Mouse (Mus musculus) cerebellum, adult 9-10 months (tissue): ENCODE measurements around the gene Gm29797.

Experiments used
- DNase-seq: peaks from one replicate; pipeline ENCODE4 v3.0.0; 2022

Gene Gm29797

DNA sequence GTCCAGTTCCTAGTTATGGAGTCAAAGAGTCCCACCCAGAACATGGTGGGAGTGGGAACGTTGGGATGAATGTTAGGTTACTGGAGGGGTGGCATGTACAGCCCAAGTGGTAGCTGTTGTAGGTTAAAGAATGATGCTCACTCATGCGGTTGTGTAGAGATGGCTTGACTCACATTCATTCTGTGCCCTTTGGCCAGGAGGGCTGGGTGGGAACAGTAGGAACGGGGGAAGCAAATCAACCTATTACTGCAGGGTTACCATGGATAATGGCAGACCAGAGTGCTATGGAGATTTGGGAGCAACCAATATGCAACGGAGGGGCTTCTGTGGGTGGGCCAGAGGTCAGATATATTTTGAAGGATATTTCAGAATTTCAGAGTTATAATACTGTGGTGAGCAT lies 18.1 kb downstream of the Gm29797 start:
- no peak for DNase-seq

DNA sequence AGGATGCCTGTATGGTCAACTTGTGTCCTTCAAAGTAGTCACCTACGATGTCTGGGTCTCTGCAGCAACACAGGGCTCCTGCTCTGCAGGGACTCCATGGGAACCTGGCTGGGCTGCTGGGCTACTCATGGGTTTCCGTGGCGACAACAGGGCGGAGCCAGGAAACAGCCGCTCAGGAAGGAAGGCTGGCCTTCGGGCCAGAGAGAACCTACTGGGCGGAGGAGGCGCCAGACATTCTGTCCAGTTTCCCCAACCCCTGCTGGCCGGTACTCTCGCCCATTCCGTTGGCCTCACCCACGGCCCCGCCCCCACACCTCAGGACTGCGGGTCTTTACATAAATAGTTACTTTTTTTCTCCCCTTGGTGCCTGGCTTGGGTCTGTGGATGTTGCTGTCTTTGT lies 18.6 kb downstream of the Gm29797 start:
- no peak for DNase-seq

DNA sequence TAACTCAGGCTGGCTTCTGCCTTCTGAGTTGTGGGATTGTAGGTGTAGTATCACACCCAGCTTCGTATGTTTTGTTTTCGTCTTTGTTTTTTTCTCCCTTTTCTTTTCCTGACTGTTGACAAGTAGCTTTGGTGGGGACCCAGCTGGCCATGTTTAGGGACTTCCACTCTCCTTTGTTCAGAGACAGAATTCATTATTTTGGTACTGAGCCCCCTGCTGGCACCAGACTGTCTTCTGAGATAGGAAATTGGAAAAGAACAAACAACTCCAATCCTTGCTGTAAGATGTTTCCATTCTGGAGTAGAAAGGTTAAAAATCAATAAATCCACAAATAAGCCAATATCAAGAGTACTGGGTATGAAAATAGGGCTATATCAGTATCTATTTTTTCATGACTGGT lies 19.6 kb downstream of the Gm29797 start:
- DNase-seq, result no peak

DNA sequence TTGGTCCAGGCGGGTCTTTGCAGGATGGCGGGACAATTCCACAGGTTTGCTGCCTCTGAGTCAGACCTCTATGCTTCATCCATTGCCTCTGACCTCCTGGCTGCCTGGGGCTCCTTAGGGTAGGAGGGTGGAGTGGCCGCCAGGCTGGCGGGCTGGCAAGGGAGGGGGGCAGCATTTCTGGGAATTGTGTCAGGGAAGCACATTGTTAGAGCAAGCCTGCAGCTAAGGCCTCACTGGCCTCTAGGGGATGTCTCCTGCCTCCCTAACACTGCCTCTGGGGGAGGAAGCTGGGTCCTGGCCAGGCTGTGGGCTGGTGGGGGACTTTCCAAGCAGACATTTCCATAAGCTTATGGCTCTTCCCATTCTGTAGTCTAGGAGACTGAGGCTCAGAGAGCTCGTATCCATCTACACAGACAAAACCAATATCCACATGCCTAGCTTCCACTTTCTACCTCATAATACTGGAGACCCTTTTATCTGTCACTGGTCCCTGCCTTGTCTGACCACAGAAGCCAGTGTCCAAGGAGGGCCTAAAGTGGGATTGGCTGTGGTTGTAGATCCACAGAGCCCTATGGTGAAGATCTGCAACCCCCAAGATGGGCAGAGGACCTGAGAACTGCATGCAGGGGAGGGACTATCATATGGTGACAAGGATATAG lies 20.4 kb downstream of the Gm29797 start:
- DNase-seq, result no peak

DNA sequence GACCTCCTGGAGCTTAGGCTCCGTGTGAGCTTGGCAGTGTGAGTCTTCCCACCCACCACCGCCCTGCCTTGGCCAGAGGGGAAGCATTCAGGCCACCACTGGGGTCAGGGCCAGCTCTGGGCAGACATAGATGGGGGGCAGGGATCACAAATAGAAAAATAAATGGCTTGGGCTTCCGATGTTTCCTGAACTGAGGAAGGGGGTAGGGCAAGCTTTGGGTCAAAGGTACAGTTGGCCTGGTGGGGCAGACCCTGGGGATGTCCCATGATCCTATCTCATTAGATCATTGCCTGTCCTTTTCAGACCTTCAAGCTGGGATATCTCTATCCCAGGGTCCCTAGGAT lies 20.9 kb downstream of the Gm29797 start:
- no peak for DNase-seq

DNA sequence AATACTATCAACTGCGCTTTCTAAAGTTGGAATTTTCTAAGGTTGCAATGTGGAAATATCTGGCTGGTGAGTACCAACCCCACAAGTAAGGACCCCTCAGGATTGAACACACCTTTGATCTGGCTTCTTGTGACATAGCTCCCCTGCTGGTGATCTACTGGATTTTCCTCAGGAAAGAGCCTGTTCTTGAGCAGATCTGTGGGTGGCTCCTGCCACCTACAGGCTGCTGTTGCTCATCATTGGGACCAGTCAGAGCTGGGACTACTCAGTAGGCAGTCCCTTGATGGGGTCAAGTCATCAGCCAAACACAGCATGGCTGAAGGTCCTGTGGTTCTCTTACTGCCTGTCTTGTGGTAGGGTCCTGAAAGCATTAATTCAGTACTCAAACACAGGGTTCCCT lies 21.9 kb downstream of the Gm29797 start:
- peak; percentile 82 for DNase-seq

DNA sequence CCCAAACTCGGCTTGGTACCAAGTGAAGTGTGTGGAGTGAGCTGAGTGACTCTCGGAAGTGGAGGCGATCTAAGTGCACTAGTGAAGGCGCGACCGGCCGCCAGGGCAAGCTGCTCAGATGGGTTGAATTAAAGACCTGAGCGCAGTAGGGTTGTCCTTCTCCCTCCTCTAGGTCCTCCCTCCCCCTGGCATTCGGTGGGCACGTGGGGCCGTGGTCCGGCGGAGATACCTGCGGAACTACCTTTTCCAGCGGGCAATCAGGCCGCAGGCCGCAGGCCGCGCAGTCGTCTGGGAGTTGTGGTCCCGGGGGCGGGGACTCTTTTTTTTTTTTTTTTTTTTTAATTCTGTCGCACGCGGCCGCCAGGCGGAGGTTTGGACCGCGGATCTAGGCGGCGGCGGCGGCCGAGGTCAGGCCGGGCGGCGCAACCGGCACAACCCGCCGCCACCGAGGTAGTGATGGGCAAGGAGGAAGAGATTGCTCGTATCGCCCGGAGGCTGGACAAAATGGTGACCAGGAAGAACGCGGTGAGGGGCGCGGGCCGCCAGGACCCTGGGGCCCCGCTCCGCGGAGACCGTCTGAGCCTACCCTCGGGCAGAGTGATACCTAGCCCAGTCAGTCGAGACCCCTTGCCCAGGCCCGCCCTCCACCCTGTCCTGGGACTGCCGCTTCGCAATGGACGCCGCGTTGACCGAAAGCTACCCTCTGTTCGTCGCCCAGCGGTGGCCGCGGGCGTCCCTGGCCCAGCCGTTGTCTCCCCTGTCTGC lies 23.3 kb downstream of the Gm29797 start, which contains the start of gene Tcea2:
Gene Tcea2, plus strand, starts transcription at position 360 of the 765 bp plus-strand sequence.
- peak; percentile 83 for DNase-seq

DNA sequence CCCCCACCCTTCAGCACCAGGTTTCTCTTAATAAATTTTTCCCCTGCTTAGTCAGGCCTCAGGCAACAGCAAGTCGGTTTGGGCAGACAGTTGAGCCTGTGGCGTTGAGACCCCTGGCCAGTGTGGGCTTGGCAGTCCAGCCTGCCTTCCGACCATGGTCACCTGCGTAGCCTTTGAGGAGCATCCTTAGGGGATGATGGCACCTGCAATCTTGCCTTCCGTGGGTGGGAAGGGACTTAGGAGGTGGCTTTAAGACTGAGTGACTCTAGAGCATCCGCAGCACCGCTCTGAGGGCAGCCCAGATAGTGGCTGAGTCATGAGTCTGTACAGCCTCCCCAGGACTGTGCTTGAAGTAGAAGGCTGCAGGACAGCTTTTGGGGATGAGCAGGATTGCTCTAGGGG lies 23.9 kb downstream of the Gm29797 start:
- DNase-seq, result peak; percentile 53

DNA sequence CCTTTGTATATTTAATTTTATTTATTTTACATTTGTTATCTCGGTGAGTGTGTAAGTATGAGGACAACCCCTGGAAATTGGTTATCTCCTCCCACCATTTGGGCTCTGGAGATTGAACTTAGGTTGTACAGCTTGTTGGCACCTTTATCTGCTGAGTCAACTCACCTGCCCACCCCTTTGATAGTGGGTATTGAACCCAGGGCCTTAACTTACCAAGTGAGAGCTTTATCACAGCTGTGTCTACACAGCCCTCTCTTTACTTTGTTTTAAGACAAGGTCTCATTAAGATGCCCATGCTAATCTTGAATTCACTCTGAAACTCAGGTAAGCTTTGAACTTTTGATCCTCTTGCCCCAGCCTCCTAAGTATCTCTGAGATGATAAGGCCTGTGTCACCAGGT lies 25.1 kb downstream of the Gm29797 start:
- no peak for DNase-seq

DNA sequence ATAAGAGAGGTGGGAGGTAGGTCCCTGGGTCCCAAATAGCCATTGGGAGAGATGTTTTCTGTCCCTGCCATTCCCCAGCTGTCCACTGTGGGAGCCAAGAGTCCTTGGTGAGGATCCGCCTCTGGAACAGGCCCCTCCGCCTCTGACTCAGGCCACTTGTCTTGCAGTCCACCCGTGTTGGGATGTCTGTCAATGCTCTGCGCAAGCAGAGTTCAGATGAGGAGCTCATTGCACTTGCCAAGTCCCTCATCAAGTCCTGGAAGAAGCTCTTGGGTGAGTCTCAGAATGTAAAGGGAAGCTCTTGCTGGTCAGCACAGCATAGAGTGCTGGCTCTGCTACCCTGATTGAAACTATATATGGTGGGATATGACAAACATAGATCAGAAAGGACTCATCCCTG lies 26.5 kb downstream of the Gm29797 start:
- no peak for DNase-seq

DNA sequence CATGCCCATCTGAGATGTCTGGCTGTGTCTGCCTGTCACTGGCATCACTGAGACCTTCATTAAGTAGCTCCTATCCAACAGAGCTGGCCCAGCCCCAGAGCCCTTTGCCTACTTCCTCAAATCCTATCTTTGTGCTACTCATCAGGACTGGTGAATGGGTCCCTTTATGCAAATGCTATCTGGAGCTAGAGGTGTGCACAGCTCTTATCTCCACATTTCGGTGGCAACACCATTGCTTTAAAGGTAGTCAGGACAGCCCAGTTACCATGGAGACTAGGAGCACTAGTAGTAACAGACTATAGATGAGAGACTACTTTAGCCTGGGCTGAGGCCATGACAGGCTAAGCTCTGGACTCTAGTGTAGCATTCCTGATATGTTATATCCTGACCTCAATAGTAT lies 27.9 kb downstream of the Gm29797 start:
- DNase-seq, result no peak

DNA sequence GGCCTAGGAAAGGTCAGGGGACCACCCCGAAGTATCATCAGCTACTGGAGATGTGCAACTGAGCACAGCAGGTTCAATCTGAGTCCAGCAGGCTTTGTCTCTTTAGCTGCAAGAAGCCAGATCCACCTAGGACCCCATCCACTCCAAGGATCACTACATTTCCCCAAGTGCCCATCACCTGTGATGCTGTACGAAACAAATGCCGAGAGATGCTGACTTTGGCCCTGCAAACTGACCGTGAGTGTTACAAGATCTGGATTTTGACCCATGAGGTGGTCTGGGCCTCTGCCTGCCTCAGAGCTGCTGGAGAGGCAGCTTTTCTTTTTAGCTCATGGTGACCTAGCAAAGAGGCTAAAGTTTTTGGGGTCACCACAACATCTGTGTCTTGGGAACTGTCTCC lies 28.9 kb downstream of the Gm29797 start:
- no peak for DNase-seq

DNA sequence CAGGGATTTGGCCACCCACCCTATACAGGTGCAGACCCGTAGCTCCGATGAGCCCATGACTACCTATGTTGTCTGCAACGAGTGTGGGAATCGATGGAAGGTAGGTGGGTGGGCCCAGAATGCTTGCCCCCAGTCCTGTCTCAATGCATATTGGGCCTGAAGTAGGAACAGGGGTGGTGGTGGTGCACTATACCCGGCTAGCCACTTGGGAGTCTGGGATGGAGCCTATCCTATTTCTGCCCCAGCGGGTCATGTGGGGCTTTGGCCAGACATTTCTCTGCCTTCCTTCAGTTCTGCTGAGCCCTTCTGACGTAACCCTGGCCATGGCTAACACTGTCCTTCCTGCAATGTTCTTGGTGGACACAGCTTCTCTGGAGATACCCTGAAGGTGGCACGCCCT lies 30.8 kb downstream of the Gm29797 start:
- DNase-seq, result no peak

DNA sequence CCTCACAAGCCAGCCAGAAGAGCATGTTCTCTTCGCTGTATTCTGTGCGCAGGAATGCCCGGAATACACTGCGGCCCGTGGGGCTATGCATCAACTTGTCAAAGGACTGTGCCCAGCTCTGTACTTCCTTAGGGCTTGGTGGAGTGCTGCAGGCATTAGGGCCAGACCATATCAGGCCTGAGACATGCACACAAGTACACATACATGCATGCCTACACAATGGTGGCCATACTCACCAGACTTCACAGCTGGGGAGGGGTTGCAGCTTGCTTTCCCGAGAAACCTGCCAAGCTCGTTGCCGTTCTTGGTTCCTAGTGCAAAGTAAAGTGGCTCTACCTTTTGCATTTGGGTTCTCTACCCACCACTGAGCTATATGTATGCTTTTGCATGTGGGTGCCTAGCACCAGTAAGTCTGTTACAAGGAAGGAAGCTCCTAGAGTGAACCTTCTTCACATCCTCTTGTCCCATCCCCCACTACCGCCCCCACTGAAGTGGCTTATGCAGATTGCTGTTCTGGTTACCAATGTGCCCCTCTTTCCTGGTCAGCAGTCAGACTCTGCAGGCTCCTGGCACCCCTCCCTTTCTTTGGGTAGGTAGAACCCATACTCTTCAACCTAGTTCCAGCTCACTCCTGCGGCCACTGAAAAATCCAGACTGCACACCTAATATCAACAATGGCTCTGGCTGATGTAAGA lies 32.8 kb downstream of the Gm29797 start:
- no peak for DNase-seq

DNA sequence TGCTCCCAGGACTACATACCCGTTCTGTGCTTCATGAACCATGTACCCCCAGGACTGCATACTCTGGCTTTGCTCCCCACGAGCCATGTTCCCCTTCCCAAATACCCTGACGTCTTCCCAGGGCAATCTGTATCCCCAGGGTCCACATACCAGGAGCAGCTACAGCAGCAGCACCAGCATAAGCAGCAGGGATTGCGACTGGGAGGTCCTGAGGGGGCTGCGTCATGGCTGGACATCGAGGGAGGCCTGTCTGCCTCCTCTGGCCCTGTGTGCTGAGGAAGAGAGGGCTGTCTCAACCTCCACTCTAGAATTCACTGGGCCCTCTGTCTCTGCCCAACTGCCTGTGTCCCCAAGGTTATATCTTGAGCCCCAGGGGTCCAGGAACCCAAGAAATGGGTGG lies 34.2 kb downstream of the Gm29797 start:
- DNase-seq, result no peak

DNA sequence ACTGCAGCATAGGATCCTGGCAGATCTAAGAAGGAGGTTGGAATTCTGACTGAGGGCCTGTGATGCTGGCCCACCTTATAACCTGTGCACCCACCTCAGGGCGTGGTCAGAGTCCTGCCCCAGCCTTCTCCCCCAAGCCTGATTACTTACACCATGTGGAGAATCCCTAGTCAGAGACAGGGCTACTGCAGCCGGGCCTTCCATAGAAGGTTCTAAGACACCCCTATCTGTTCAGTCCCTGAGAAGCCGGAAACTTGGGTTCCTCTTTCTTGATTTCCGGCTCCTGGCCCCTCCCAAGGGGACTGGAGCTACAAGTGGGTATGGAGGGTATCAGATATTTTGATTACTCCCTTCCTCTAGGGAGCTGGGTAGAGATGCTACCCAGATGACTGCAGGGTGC lies 34.7 kb downstream of the Gm29797 start:
- no peak for DNase-seq

DNA sequence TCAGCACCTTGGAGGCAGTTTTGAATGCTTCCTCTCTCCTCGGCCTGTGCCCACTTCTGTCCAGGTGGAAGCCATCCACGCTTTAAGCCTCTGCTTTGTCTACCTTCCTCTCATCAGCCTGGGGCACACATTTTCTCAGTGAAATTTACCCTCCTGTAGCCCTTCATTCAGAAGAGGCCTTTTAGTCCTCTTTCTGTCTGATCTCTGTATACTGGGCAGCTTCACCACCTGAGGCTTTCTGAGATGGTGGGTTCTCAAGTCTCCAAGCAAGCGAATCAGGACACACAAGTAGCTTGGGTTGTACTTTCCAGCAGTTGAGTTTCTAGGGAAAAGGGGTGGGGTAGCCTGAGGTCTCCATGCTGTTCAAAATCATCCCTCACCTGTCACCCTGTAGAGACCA lies 35.5 kb downstream of the Gm29797 start:
- DNase-seq, result no peak

DNA sequence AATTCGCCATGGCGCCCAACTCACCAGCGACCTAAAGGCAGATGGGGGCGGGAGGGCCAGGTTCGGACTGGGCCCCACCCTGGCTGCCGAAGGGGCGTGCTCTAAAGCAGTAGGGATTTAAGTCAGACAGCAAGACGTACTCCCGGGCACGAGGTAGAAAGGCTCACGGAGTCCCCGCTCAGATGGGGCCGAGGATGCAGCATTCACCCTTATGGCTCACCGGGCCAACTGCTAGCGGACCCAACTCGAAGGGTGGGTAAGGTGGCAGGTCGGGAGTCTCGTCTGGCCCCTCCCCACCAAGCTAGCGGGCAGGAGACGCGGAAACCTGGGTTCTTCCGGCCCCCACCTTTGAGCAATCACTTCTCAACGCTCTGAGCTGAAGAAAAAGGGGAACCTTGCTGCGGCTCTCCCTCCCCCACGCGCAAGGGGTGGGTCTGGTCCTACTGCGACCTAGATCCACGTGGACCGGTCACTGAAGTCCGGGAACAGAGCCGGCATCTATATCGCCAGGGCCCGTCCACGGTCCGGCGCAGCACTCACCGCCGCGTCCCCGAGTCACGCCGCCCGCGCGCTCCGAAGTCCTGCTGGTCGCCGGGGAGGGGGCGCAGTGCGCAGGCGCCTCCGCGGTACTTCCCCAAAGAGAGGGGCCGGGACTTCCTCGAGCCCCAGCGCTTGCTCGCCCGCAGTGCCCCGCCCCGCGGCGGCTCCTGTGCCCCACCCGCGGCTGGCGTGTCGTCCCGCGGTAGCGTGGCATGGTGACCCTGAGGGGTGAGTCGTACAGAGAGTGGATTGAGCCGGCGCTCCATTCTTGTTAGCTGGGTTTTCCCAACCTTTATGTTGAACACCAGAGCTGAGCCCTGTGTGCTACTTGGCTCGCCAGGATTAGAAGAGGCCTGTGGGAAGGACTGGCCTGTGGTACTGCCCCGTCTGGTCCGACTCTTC lies 36.8 kb downstream of the Gm29797 start, which contains the start of gene Rgs19:
Gene Rgs19, minus strand, starts transcription at position 639 of the 942 bp plus-strand sequence.
- peak; percentile 67 for DNase-seq

DNA sequence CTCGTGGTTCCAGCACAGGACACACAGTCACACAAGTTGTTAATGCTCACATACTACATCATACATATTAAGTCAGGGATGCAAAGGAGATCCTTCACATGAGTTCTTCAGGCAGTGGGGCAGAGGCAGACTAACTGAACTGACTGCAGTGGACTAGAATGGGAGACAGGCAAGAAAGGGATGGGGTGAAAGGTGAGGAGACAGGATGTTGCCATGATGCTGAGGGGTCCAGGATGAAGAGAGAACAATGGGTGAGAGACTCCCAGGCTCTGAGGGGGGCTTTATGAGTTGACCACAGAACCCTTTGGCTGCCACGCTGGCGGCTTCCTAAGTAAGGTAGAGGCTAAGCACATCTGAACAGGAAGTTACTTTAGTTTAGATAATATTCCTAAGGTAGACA lies 37.7 kb downstream of the Gm29797 start:
- DNase-seq, result no peak

DNA sequence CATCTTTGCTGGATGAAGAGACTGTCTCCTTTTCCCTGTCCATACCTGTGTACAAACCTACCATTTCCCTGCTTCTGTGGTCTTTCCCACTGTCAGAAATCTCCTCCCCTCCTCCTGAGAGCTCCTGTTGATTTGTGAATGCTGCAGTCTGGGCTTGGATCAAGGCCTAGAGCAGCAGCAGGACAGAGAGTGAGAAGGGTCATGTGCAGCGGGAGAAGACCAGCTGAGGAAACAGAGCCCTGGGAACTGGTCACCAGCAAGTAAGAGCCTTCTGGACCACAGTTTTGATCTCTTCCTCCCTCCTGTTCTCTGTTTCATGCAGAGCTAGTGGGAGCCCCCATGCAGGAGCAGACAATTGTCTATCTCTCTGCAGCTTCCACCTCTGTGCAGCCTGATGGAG lies 38.9 kb downstream of the Gm29797 start:
- DNase-seq, result no peak

DNA sequence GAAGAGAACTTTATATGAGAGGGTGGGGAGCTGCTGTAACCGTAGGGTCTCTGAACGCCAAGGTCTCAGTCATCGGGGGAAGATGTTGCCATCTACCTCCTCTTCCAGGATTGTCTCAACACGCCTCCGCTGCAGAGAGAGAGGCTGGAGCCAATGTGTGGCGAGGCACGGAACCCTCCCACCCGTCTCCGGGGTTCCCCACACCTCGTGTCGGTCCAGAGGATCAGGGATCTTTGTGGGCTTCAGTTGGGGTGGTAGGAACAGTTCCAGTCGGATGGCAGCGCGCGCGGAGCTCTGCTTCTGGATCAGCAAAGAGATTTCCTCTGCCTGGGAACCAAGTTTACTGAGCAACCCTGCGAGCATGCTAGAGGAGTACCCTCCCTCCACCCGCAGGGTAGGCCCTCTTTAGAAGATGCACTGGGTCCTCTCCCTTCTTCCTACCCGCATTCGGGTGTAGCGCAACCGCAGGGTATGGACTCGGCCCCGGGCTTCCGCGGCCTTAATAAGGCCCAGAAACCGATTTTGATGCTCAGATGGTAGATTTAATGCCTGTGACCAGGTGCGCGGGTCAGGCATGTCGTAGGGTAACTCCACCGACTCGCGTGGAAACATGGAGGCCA lies 40.1 kb downstream of the Gm29797 start:
- DNase-seq, result no peak

DNA sequence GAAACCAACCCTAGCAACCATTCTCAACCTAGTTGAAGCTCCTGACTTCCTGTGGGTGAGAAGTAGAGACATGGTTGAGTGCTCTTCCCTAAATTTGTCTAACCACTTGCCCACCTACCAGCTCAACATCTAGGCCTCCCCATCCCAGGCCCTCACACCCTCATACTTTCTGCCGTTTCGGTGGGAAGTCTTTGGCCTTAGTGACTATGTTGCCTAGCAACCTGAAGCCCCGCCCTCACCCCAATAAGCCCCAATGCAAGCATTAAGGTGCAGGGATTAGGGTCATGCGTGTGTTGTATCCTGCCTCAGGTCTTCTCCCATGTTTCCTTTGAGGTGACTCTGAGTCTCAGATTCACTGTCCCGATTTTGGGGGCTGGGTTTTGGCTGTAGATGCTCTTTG lies 41.4 kb downstream of the Gm29797 start, which contains the start of gene Lkaaear1:
Gene Lkaaear1, minus strand, starts transcription at position 202 of the 400 bp plus-strand sequence.
- no peak for DNase-seq
